Mouse (Mus musculus): ENCODE data around the gene Upk3a. TPM values are rescaled to one million over a fixed set of nuclear protein-coding genes. Genes with fewer than 3 reads are reported as not detected.

Gene Upk3a
- total RNA-seq, 2 experiments from 2014 or later, result not detected

GRCm38 (mm10) chr15:85042361-85042954, 25.5 kb downstream of the Upk3a start:
- intact Hi-C loops (cut with DNase I), result no loop called here

GRCm38 (mm10) chr15:85043116-85043515, 26.2 kb downstream of the Upk3a start:
- intact Hi-C loops (cut with DNase I), result no loop called here
- DNase-seq (ENCODE audit: low spot score in 2 of 2), result no peak

More at GRCm38 (mm10) chr15:85042361-85042954, 25.5 kb downstream of the Upk3a start:
- peak; percentile 79 to 92 for DNase-seq (ENCODE audit: low spot score in 2 of 2)

- intact Hi-C loops (cut with DNase I), result no loop called here
- no peak for DNase-seq (ENCODE audit: low spot score in 2 of 2)
Measured at GRCm38 (mm10) chr15:85043761-85044160, 26.8 kb downstream of the Upk3a start.

- intact Hi-C loops (cut with DNase I), result no loop called here
- DNase-seq (ENCODE audit: low spot score in 2 of 2), result no peak
Measured at GRCm38 (mm10) chr15:85046230-85046950, 29.4 kb downstream of the Upk3a start.

GRCm38 (mm10) chr15:85047865-85048264, 30.9 kb downstream of the Upk3a start:
- DNase-seq (ENCODE audit: low spot score in 2 of 2), result no peak
- intact Hi-C loops (cut with DNase I), result no loop called here

- intact Hi-C loops (cut with DNase I), result loop anchor here (10.0 kb wide), 1 partner anchor 115 kb away; no protein-coding TSS in a partner anchor
Measured at GRCm38 (mm10) chr15:85049758-85050157, 32.8 kb downstream of the Upk3a start.

GRCm38 (mm10) chr15:85054098-85054497, 37.2 kb downstream of the Upk3a start:
- no peak for DNase-seq (ENCODE audit: low spot score in 2 of 2)
- intact Hi-C loops (cut with DNase I), result loop anchor here (10.0 kb wide), 1 partner anchor 119 kb away; no protein-coding TSS in a partner anchor

More at GRCm38 (mm10) chr15:85049758-85050157, 32.8 kb downstream of the Upk3a start:
- no peak for DNase-seq (ENCODE audit: low spot score in 2 of 2)

- intact Hi-C loops (cut with DNase I), result loop anchor here (10.0 kb wide), 1 partner anchor 120 kb away; no protein-coding TSS in a partner anchor
- no peak for DNase-seq (ENCODE audit: low spot score in 2 of 2)
Measured at GRCm38 (mm10) chr15:85055186-85055585, 38.2 kb downstream of the Upk3a start.

GRCm38 (mm10) chr15:85063421-85063820, 46.5 kb downstream of the Upk3a start:
- DNase-seq (ENCODE audit: low spot score in 2 of 2), result no peak
- intact Hi-C loops (cut with DNase I), result no loop called here

GRCm38 (mm10) chr15:85070561-85070960, 53.6 kb downstream of the Upk3a start:
- peak; percentile 24 to 53 for DNase-seq (ENCODE audit: low spot score in 2 of 2)
- intact Hi-C loops (cut with DNase I), result loop anchor here (2.0 to 10.0 kb wide), 2 partner anchors 70 to 296 kb away; no protein-coding TSS in a partner anchor

Other genes starting within 250 kb of the Upk3a start
- gene Phf21b, start 161.1 kb upstream of the Upk3a start, total RNA-seq (2021), result 10 to 100 TPM; 15.3 to 16.1 TPM
- 1 to 10 TPM in 1 of 2 experiments, under 1 TPM in 1; 0.94 to 1.1 TPM for gene Gm29666, start 97.1 kb upstream of the Upk3a start, total RNA-seq (2021)
- 10 to 100 TPM; 31.2 to 31.7 TPM for gene Nup50, start 93.7 kb upstream of the Upk3a start, total RNA-seq (2021)
- 100 to 1,000 TPM in 1 of 2 experiments, 10 to 100 TPM in 1; 96.1 to 106 TPM for gene 5031439G07Rik, start 28.6 kb upstream of the Upk3a start, total RNA-seq (2021)
- gene Fam118a, start 11.8 kb downstream of the Upk3a start, total RNA-seq (2021), result 10 to 100 TPM; 29.0 to 29.5 TPM
- under 1 TPM in 1 of 2 experiments, not detected in 1; 0.87 TPM for gene Smc1b, start 114.8 kb downstream of the Upk3a start, total RNA-seq (2021)
- under 1 TPM in 1 of 2 experiments, not detected in 1; 0.23 TPM for gene Ribc2, start 114.9 kb downstream of the Upk3a start, total RNA-seq (2021)
- gene Fbln1, start 188.8 kb downstream of the Upk3a start, total RNA-seq (2021), result 10 to 100 TPM in 1 of 2 experiments, 1 to 10 TPM in 1; 10.0 to 11.1 TPM